Mouse (Mus musculus) olfactory bulb, adult 2 months (tissue): ENCODE results near the gene Odf2. TPM values are rescaled to one million over a fixed set of nuclear protein-coding genes. Genes with fewer than 3 reads are reported as not detected.

Experiments
- H3K27ac ChIP-seq: fragments of 200-500 bp; 2 replicates; pipeline ENCODE4 v1.5.1; 2012; ENCODE audit warnings: low read depth, low read length; ENCODE audit not compliant: insufficient read depth
- H3K4me1 ChIP-seq: fragments of 200-500 bp; 2 replicates; pipeline ENCODE4 v1.6.1; 2012; ENCODE audit warnings: low read length; ENCODE audit not compliant: control insufficient read depth, insufficient read depth
- H3K4me3 ChIP-seq: fragments of 200-500 bp; 2 replicates; pipeline ENCODE4 v1.5.1; 2012; ENCODE audit warnings: mild to moderate bottlenecking, low read depth, low read length, moderate library complexity; ENCODE audit not compliant: insufficient read depth
- CTCF ChIP-seq: fragments of 200-500 bp; IDR thresholded peaks from 2 replicates; pipeline ENCODE4 v1.5.1; 2012; ENCODE audit warnings: low read depth, mild to moderate bottlenecking, low read length, moderate library complexity; ENCODE audit not compliant: insufficient read depth
- POLR2A ChIP-seq: fragments of 200-500 bp; IDR thresholded peaks from 2 replicates; pipeline ENCODE4 v1.6.1; 2012; ENCODE audit warnings: mild to moderate bottlenecking, low read depth, low read length, moderate library complexity; ENCODE audit not compliant: insufficient read depth
- WGBS: fragments of 180-500 bp; shearing (Covaris S2); methylation state at CpG from one replicate; pipeline ENCODE4 v1.1.7; 2018; 5-methylcytosine and 5-hydroxymethylcytosine counted together
- polyA plus RNA-seq: library from polyadenylated mRNA; stranded (reverse); fragments of >200 nt; gene quantifications from 2 replicates; pipeline ENCODE4 v1.2.4, GENCODE M21; 2012; ENCODE audit warnings: low replicate concordance; ENCODE audit not compliant: missing spikeins, insufficient read depth, insufficient read length

The Odf2 gene
- polyA plus RNA-seq, 1 experiment: 472 TPM

DNA sequence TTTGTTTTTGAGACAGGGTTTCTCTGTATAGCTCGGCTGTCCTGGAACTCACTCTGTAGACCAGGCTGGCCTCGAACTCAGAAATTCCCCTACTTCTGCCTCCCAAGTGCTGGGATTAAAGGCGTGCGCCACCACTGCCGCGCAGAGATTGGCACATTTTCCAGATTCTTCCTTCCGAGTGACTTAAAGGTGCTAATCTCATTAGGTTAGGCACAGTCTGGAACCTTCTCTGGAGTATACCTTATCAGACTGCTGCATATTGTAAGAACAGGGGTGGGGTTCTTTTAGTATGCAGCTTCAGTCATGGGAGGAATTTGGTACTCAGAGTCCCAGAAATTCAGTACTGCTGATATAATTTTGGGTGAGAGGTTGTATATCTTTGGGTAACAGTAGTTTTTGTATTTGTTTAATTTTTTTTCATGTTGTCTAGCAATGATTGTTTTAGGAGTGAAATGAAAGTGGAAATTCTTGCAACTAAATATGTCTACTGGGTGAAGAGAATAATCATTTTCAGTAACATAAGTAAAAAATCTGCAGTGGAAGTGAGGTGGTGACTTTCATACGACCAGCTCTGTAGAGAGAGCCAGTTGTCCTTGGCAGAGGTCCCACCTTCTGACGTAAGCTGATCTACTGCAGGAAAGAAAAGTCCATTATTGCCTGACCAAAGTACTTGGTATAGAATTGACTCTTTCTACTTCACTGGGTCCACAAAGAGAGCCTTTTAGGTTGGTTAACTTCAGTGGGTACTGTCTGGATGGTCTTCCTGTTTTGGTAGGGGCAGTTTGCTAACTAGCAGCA is 83.0 kb downstream of the Odf2 start:
- peaks cover 8% of the 10 kb centered on the region for H3K4me1 ChIP-seq
- WGBS: 61% methylated on average over 9 of the region's 9 CpGs
- no peak overlapping the region for H3K4me3 ChIP-seq
- no peak for TF ChIP-seq CTCF
- no peak for TF ChIP-seq POLR2A
- no peak overlapping the region for H3K27ac ChIP-seq

DNA sequence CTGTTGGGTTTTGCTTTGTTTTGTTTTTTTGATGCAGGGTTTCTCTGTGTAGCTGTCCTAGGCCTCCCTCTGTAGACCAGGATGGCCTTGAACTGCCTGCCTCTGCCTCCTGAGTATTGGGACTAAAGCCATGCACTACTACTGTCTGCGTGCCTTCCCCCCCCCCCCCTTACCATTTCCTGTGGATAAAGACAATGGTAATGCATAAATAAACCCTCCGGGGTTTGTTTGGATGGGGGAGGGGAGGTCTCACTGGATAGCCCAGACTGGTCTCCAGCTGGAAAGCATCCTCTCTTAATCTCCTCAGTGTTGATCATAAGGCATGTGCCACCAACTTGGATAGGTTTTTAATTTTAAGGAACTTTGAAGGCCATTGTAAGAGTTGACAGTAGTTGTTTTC is 84.5 kb downstream of the Odf2 start:
- TF ChIP-seq CTCF (no peak), POLR2A (no peak)
- H3K4me1 ChIP-seq: peaks cover 5% of the 10 kb centered on the region; the same call in 1 of the 2 replicates
- no peak overlapping the region for H3K27ac ChIP-seq
- no peak overlapping the region for H3K4me3 ChIP-seq
- WGBS: 3% methylated on average over 2 of the region's 2 CpGs

DNA sequence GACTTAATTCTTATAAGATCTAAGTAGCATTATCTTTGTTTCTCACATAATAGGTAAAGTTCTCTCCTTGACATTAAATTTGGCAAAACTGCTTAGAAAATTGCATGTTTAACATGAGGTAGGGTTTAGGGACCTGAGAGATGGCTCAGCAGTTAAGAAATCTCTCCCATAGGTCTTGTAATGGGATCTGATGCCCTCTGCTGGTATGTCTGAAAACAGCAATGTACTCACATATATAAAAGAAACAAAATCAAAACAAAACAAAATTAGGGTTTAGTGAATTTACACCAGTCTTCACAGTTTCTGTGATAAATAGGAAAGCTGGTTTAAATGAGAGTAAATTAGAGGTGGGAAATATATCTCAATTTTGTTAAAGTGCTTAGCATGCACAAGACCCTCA is 88.3 kb downstream of the Odf2 start:
- TF ChIP-seq POLR2A (no peak), CTCF (no peak)
- Histone ChIP-seq H3K4me3 (no peak overlapping the region), H3K27ac (no peak overlapping the region), H3K4me1 (no peaks in the 10 kb centered on the region)

DNA sequence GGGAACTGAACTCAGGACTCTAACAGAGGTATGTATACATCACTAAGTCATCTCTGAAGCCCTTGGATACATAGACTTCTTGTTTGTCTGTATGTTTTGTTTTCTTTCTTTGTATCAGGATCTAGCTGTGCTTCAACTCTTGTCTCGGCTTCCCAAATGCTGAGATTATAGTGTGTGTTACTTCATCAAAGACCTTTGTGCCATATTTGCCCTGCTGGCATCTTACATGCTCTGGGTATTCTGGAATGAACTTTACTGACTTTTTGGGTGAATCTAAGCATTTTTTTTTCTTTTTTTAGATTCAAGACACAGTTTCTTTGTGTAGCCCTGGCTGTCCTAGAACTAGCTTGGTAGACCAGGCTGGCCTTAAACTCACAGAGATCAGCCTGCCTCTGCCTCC is 91.6 kb downstream of the Odf2 start:
- H3K4me1 ChIP-seq: no peaks in the 10 kb centered on the region
- no peak overlapping the region for H3K4me3 ChIP-seq
- no peak for TF ChIP-seq CTCF
- no peak for TF ChIP-seq POLR2A
- WGBS: 90% methylated on average over 1 of the region's 1 CpGs
- H3K27ac ChIP-seq: no peak overlapping the region

Other genes starting within 250 kb of the Odf2 start
- gene Gm13420, start 137.5 kb upstream of the Odf2 start, polyA plus RNA-seq: not detected in 2 replicates
- gene Gm13547, start 129.9 kb upstream of the Odf2 start, polyA plus RNA-seq: not detected in 2 replicates
- not detected in 2 replicates for gene Coq4, start 101.7 kb upstream of the Odf2 start, polyA plus RNA-seq
- not detected in 2 replicates for gene Trub2, start 100.7 kb upstream of the Odf2 start, polyA plus RNA-seq
- not detected in 2 replicates for gene Slc27a4, start 86.6 kb upstream of the Odf2 start, polyA plus RNA-seq
- gene Urm1, start 69.1 kb upstream of the Odf2 start, polyA plus RNA-seq: not detected in 2 replicates
- gene Cercam, start 20.1 kb upstream of the Odf2 start, polyA plus RNA-seq: not detected in 2 replicates
- not detected in 2 replicates for gene Gle1, start 46.2 kb downstream of the Odf2 start, polyA plus RNA-seq
- gene Sptan1, start 76.3 kb downstream of the Odf2 start, polyA plus RNA-seq: 496 and 868 TPM in 2 replicates
- not detected in 2 replicates for gene Wdr34, start 159.7 kb downstream of the Odf2 start, polyA plus RNA-seq
- gene Set, start 168.2 kb downstream of the Odf2 start, polyA plus RNA-seq: 163 TPM in 1 of 2 replicates, not detected in the other
- gene Pkn3, start 188.5 kb downstream of the Odf2 start, polyA plus RNA-seq: not detected in 2 replicates
- not detected in 2 replicates for gene Zdhhc12, start 204.4 kb downstream of the Odf2 start, polyA plus RNA-seq
- not detected in 2 replicates for gene Zer1, start 235.4 kb downstream of the Odf2 start, polyA plus RNA-seq
- not detected in 2 replicates for gene Tbc1d13, start 244.5 kb downstream of the Odf2 start, polyA plus RNA-seq